8 mouse cellular contexts compared by ENCODE assay signal in genomic region chr12:41565540-41566432, GRCm38 (mm10).
A peak's percentile ranks its signal among the peaks of the same experiment; 100 is the strongest.
DNase-seq lines count a peak whose midpoint lies in the region; ATAC-seq and TF ChIP-seq lines count a peak whose summit lies in the region.

No protein-coding gene starts in this region.

- no peaks in the 10 kb centered on the region for H3K9me3 ChIP-seq in lung, postnatal 0 days (ENCODE audit: low read length)
- no peaks in the 10 kb centered on the region for H3K9me3 ChIP-seq in embryonic facial prominence, embryonic 14.5 days (ENCODE audit: control insufficient read depth, low read length)
- no peaks in the 10 kb centered on the region for H3K9me3 ChIP-seq in intestine, embryonic 15.5 days
- no peaks in the 10 kb centered on the region for H3K9me3 ChIP-seq in midbrain, embryonic 11.5 days (ENCODE audit: control insufficient read depth, low read length)

- H3K4me2 ChIP-seq in lung, postnatal 0 days (replicated peaks; ENCODE audit: low read depth, low read length) = peak overlapping the region; percentile 37
- H3K4me2 ChIP-seq in embryonic facial prominence, embryonic 14.5 days (ENCODE audit: low read depth, low read length) = peak overlapping the region; percentile 47
- peak overlapping the region; percentile 42 for H3K4me2 ChIP-seq in intestine, embryonic 15.5 days (replicated peaks)
- peak overlapping the region; percentile 15 for H3K4me2 ChIP-seq in midbrain, embryonic 11.5 days

- WGBS in lung, postnatal 0 days = 11% methylated on average over 18 of the region's 18 CpGs
- WGBS in embryonic facial prominence, embryonic 14.5 days = 12% methylated on average over 18 of the region's 18 CpGs
- 17% methylated on average over 18 of the region's 18 CpGs for WGBS in intestine, embryonic 15.5 days
- WGBS in midbrain, embryonic 11.5 days = 18% methylated on average over 18 of the region's 18 CpGs

- no peaks in the 10 kb centered on the region for H3K27me3 ChIP-seq in lung, postnatal 0 days (replicated peaks; ENCODE audit: insufficient read depth, low read length)
- H3K27me3 ChIP-seq in embryonic facial prominence, embryonic 14.5 days (replicated peaks; ENCODE audit: control insufficient read depth, insufficient read depth, low read length) = no peaks in the 10 kb centered on the region
- H3K27me3 ChIP-seq in intestine, embryonic 15.5 days (replicated peaks) = no peaks in the 10 kb centered on the region
- H3K27me3 ChIP-seq in midbrain, embryonic 11.5 days (ENCODE audit: control insufficient read depth, insufficient read depth, low read length) = no peaks in the 10 kb centered on the region

- no peak overlapping the region for H3K27ac ChIP-seq in lung, postnatal 0 days (ENCODE audit: low read length)
- H3K27ac ChIP-seq in embryonic facial prominence, embryonic 14.5 days (replicated peaks; ENCODE audit: low read depth, low read length) = no peak overlapping the region
- H3K27ac ChIP-seq in intestine, embryonic 15.5 days = no peak overlapping the region
- H3K27ac ChIP-seq in midbrain, embryonic 11.5 days (ENCODE audit: low read depth, low read length) = no peak overlapping the region

- H3K4me3 ChIP-seq in lung, postnatal 0 days (ENCODE audit: low read depth, low read length) = no peak overlapping the region
- no peak overlapping the region; the same call in 1 of the 2 replicates for H3K4me3 ChIP-seq in embryonic facial prominence, embryonic 14.5 days (ENCODE audit: low read depth, low read length)
- H3K4me3 ChIP-seq in intestine, embryonic 15.5 days (replicated peaks) = no peak overlapping the region
- no peak overlapping the region for H3K4me3 ChIP-seq in midbrain, embryonic 11.5 days (ENCODE audit: low read depth, low read length)

- DNase-seq in lung, postnatal 0 days (ENCODE audit: low spot score) = peak; percentile 13
- DNase-seq in lung, adult 18-20 months = no peak
- peak; percentile 43 for DNase-seq in embryonic facial prominence, embryonic 14.5 days (ENCODE audit: low spot score)
- peak; percentile 93 for DNase-seq in midbrain, embryonic 11.5 days (ENCODE audit: low spot score, missing footprints)
- peak; percentile 24 for DNase-seq in thymus, postnatal 14 days
- no peak for DNase-seq in right cerebral cortex, postnatal 10 days (ENCODE audit: low spot score in 2 of 2)
- no peak for DNase-seq in right cerebral cortex, postnatal 36 days (ENCODE audit: low spot score in 2 of 2)

- no peak for TF ChIP-seq EP300 in lung, postnatal 0 days (IDR thresholded peaks at IDR 0.05)

- no peak for TF ChIP-seq CTCF in lung, postnatal 0 days (IDR thresholded peaks at IDR 0.05)

- no peak overlapping the region; the same call in 1 of the 2 replicates for H3K9ac ChIP-seq in lung, postnatal 0 days (replicated peaks; ENCODE audit: low read depth)
- H3K9ac ChIP-seq in embryonic facial prominence, embryonic 14.5 days (ENCODE audit: low read depth, low read length) = no peak overlapping the region; the same call in 1 of the 2 replicates
- no peak overlapping the region for H3K9ac ChIP-seq in intestine, embryonic 15.5 days
- peak overlapping the region; percentile 1; the same call in 1 of the 2 replicates for H3K9ac ChIP-seq in midbrain, embryonic 11.5 days (ENCODE audit: low read length)

- peak; percentile 60 for ATAC-seq in lung, postnatal 0 days
- peak; percentile 91 for ATAC-seq in embryonic facial prominence, embryonic 14.5 days (ENCODE audit: low read depth)
- peak; percentile 77 for ATAC-seq in intestine, embryonic 15.5 days
- ATAC-seq in midbrain, embryonic 11.5 days (ENCODE audit: low FRiP score) = peak; percentile 89

- H3K4me1 ChIP-seq in lung, postnatal 0 days (ENCODE audit: insufficient read depth, low read depth, low read length) = peaks cover 5% of the 10 kb centered on the region; the same call in 1 of the 2 replicates
- H3K4me1 ChIP-seq in embryonic facial prominence, embryonic 14.5 days (ENCODE audit: control insufficient read depth, insufficient read depth, low read length) = peaks cover 10% of the 10 kb centered on the region
- 0 out of 2 replicates have a peak, but pooled peaks cover 3% of the 10 kb centered on the region for H3K4me1 ChIP-seq in intestine, embryonic 15.5 days (replicated peaks)
- H3K4me1 ChIP-seq in midbrain, embryonic 11.5 days (ENCODE audit: control insufficient read depth, insufficient read depth, low read length) = peaks cover 10% of the 10 kb centered on the region

- H3K36me3 ChIP-seq in lung, postnatal 0 days (ENCODE audit: insufficient read depth, low read length) = no peaks in the 10 kb centered on the region
- no peaks in the 10 kb centered on the region for H3K36me3 ChIP-seq in embryonic facial prominence, embryonic 14.5 days (ENCODE audit: control insufficient read depth, insufficient read depth, low read length)
- H3K36me3 ChIP-seq in intestine, embryonic 15.5 days = no peaks in the 10 kb centered on the region
- no peaks in the 10 kb centered on the region for H3K36me3 ChIP-seq in midbrain, embryonic 11.5 days (ENCODE audit: control insufficient read depth, insufficient read depth, low read length)

Comparison
In these comparisons a context has a peak if more than half of its experiments do, and no peak if none do; other contexts are left out.
1. DNase-seq: peak in lung, postnatal 0 days (single experiment), embryonic facial prominence, embryonic 14.5 days (single experiment), midbrain, embryonic 11.5 days (single experiment) and thymus, postnatal 14 days (single experiment); none in lung, adult 18-20 months (0 of 2), right cerebral cortex, postnatal 10 days (0 of 2) and right cerebral cortex, postnatal 36 days (0 of 2).
2. Peak in every context shown above with its lines, with median percentiles within 50 percentile points of each other: ATAC-seq and H3K4me2 ChIP-seq.